Mouse (Mus musculus) CD4-positive, CD25-positive, alpha-beta regulatory T cell, adult 4 months (primary cell): Measurements from ENCODE around the gene Rdx. TPM values are rescaled to one million over a fixed set of nuclear protein-coding genes. Genes with fewer than 3 reads are reported as not detected.

Source experiments
- ATAC-seq: one replicate; pipeline ENCODE4 v1.8.0; 2017
- polyA plus RNA-seq, 2 experiments: library from polyadenylated mRNA; unstranded; fragments of 100-300 nt; shearing (Covaris generic); gene quantifications; one replicate each; pipeline ENCODE4 v1.2.1; 2017

Gene Rdx
- polyA plus RNA-seq, 2 experiments from 2014 or later = 39.6 to 48.0 TPM

DNA sequence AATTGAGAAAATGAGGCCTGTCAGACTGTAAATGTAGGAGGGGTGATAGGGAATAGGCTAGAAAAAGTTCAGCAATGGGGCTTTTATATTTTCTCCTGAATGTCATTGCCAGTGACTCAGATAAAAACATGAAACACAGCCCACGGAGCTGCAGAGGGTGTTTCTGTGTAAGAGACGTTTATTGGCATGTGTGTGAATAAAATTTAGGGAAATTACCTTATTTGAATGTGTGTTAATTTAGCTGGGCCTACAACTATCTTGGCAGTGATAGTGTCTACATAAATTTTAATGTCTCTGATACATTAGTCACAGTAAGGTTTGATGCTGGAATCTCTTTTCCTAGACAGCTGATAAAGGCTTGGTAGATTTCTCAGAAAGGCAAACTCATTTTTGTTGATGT lies 12.8 kb downstream of the Rdx start:
- ATAC-seq = peak; percentile 89

DNA sequence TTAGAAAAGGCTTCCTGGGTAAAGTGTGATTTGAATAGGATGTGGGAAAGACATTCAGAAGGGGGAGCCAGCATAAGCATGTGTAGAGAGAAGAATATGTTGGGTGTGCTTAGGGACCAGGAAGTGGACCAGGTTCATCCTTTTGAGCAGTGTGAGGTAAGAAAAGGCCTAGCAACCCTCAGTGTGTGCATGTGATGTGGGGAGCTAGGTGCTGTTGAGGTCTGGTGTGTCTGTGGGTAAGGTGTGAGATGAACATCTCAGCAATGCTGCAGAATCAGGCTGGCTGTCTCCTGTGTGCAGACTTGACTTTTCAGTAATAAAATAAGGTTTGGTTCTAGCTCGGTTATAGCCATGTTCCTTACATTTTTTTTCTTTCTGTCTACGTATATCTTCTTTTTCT lies 23.1 kb downstream of the Rdx start:
- ATAC-seq = peak; percentile 64

DNA sequence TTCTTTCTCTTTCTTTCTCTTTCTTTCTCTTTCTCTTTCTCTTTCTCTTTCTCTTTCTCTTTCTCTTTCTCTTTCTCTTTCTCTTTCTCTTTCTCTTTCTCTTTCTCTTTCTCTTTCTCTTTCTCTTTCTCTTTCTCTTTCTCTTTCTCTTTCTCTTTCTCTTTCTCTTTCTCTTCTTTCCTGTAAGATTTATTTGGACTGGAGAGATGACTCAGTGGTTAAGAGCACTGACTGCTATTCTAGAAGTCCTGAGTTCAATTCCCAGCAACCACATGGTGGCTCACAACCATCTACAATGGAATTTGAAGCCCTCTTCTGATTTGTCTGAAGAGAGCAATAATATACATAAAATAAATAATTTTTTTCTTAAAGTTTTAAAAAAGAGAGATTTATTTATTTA lies 24.4 kb downstream of the Rdx start:
- peak; percentile 52 for ATAC-seq

DNA sequence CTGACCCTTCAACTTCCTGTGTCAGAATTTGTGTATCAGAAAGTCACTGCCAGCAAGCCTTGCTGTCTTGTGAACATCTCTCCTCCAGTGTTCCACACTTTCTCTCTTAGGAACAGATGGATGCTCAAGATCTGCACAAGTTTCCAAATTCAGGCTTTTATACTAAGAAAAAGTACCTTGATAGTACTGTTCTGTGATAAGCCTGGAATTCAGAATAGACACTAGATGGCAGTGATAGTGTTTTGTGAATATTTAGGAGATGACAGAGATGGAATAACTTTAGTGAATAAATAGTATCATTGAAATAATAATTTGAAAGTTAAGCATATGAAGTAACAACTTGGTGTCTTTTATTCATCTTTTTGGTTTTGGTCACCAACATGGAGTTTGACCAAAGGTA lies 25.2 kb downstream of the Rdx start:
- no peak for ATAC-seq

DNA sequence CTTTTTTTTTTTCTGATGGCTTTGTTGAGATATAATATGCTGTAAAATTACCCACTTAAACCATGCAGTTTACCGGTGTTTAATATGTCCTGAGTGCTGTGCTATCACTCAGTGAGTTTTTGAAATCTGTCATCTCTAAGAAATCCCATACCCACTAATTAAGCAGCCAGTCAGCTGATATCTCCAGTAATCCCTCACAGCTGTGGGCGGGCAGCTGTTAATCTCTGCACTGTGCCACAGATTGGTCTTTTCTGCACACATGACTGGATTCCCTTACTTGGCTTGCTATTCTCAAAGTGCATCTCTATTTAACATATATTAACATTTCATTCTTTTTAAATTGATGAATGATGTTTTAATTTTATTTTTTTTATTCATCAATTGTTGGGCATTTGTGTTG lies 29.1 kb downstream of the Rdx start:
- ATAC-seq = no peak

DNA sequence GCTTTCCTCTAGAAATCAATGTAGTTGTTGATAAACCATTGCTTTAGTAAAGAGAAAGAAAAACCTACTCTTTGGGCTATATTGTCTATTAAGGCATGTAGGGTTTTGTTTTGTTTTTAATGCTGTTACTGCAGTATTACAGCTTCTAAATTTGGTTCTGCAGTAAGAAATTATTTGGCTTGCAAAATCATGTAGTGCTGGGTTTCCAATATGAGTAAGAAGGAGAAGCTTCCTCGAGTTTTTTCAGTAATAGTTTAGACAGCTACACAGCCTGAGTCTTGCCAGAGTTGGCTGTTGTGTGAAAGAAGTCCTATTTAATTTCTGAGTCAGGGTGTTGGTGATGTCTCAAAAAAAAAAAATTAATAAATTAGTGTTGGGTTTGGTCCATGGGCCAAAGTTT lies 30.7 kb downstream of the Rdx start:
- ATAC-seq = no peak

DNA sequence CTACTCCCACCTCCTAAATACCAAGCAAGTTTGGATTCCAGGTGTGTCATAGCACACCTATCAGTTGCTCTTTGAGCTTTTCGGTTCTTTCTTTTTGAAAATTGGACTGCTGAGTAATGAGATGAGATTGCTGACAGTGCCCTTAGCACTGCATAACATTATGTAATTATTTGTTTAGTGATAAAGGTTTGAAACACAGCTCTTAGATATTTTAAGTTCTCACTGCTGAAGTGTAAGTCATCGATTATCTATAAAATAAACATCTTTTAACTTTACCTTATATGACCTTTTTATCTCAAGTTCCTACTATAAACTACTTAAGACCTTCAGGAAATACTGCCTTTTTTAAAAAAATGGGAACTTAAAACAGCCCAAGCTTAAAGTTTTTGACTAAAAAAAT lies 35.0 kb downstream of the Rdx start:
- ATAC-seq = no peak

DNA sequence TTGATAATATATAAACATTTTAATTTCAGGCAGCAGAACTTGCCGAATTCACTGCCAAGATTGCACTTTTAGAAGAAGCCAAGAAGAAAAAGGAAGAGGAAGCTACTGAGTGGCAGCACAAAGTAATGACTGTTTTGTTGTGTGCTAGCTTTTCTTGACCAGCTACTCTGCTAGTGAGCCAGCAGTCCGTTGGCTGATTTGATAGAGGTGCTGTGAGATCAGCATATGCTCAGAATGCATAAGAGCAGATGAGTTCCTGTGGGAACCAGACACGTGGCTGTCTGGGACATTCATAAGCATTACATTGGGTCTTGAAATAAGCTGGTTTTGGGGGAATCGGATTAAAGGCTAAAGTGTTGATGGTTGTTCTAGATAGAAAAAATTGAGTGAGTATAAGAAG lies 35.4 kb downstream of the Rdx start:
- no peak for ATAC-seq

DNA sequence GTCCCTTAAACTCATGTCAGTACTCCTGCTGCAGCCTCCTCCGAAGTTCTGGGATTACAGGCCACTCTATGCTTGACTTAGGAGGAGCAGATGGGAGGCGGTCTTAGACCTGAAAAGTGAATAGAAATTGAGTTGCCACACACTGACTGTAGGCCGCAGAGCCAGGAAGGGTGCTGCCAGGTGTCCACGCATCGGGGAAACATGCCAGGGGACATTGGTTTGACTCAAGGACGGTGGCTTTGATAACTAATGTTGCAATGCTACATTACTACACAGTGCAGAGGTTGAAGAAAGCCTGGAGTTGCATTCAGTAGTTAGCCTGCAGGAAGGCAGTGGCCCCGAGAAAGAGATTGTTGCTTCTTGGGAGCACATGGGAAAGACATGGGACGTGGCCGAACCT lies 44.8 kb downstream of the Rdx start:
- ATAC-seq = no peak

DNA sequence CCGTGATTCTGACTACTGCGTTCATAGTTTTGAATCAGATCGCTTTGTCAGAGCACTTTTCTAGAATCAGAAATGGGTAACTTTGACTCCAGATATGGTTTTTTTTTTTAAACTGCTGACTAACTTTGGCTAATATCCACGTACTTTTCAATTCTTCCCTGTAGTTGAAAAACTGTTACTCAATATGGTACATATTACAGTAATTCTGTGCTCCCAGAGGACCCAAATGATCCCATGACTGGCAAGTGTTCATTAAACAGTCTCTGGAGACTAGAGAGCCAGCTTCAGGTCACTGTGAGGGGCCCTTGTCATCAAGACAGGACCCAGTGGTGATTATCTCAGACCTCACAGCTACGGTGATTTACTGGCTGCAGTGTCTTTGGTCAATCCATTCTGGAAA lies 45.3 kb downstream of the Rdx start:
- no peak for ATAC-seq

DNA sequence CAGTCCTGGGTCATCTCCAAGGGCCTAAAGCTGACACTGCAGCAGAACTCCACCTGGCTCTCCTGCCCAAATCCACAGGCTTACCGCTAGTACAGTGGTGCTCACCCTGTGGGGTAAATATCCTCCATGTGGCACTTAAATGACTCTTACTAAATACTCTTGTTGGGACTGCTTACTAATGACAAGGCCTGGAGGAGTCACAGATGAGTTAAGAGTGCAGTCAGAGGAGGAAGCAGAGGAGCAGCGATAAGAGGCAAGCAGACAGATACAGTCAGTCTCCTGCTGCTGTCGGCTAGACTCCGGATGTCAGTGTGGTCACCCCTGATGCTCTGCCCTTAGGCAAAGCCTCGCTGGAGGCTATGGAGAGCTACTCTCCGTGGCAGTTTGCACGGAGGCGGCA lies 46.1 kb downstream of the Rdx start:
- ATAC-seq = no peak

DNA sequence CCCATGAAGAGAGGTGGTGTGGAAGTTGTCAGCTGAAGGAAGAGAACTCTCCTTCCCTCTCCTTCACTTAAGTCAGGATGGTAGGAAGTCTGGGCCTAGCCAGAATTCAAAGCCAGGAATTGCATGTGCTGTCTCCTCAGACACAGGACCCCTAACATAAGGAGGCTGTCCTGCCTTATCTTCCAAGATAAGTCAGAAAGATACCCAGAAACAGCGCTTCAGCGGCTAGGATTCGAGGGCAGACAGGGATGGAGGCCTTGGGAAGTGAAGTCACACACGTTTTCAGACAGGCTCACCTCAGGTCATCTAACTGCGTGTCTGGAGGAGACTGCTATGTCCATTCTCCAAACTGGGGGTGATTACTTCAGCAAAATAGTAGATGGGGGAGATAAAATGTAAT lies 47.0 kb downstream of the Rdx start:
- no peak for ATAC-seq

DNA sequence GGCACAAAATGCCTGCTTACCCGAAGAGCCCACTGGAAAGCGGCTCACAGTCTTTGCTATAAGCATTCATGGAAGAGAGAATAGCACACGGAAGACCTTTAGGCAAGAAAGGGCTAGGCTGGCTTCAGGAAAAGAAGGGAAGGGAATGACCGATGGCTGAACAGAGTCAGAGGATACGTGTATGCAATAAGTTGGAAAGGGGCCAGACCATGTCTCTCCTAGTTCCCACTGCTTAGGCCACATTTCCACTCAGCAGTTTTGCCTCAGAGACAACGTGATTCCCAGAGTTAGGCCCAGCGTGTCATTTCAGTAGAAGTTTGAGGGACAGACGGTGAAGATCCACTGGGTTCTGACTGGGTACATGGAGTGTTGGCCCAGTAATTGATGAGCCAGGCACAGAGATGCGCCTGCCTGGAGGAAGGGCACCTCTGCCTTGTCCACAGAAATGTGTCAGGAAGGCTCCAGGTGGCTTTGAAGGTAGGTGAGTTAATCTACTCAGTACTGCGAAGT lies 47.6 kb downstream of the Rdx start:
- no peak for ATAC-seq

DNA sequence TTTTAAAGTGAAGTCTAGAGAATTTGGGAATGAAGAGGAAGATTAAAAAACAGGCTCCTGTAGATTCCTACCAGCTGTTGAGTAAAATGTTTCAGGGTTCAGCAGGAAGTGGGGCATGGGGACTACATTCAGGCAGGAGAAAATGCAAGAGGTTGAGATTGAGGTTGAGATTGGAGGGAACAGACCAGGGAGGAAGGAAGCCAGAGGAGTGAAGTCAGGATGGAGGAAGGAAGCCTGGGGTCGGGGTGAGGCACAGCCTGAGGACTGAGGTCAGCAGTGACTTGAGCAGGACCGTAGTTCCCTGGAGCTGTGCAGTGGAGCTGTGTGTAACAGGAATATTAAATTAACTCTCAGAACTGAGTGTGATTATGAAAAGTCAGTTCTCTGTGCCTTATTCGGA lies 48.7 kb downstream of the Rdx start:
- ATAC-seq = no peak

DNA sequence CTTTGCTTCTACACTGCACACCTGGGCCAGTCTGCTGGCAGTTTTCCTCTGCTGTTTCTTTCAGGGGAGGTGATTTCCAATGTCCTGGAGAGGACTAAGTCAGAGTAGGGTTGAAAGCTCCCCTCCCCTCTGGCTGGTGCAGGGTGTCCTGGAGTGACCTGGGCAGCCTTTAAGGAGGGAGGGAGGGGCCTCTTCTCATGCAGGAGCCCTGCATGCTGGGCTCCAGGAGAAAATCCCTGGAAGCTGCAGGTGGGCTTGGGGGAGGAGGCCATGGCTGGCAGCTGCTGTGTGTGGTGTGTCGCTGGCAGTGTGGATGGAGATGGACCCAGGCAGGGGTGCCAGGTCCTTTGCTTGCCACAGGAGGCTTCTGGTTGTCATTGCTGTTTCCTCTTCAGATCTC lies 50.4 kb downstream of the Rdx start:
- no peak for ATAC-seq

DNA sequence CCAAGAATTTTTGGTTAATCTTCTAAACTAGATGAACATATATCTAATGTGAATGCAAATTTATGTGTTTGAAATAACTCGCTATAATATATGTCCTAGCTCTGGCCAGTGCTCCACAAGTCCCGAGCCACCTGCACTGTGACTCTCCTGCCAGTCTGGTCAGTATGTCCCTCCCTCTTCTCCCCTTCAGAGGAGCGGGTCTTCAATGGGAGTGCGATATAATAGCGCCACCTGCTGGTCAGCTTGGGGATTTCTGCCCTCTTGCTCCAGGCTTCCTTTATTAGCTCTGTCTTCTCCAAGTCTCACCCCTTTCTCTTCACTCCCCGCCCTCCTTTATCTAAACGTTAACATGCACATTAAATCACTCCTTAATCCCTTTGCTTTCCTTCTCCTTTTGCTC lies 51.6 kb downstream of the Rdx start:
- peak; percentile 71 for ATAC-seq

DNA sequence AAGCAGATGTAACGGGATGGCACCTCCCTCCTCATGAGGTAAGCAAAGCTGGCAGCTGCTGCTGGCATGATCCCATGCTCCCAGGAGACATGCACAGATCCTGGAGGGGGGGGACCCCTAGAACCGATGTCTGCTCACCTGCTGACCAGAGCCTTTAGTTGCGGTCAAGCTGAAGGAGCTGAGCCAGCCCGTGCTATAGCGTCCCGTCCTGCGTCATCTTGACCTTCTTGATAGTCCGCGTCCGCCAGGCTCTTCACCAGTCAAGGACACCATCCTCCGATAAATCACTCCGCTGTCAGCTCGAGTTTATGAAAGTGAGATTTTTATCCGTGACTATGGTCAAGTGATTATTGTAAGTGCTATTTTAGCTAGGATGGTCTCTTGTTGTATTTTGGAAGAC lies 53.5 kb downstream of the Rdx start:
- no peak for ATAC-seq

DNA sequence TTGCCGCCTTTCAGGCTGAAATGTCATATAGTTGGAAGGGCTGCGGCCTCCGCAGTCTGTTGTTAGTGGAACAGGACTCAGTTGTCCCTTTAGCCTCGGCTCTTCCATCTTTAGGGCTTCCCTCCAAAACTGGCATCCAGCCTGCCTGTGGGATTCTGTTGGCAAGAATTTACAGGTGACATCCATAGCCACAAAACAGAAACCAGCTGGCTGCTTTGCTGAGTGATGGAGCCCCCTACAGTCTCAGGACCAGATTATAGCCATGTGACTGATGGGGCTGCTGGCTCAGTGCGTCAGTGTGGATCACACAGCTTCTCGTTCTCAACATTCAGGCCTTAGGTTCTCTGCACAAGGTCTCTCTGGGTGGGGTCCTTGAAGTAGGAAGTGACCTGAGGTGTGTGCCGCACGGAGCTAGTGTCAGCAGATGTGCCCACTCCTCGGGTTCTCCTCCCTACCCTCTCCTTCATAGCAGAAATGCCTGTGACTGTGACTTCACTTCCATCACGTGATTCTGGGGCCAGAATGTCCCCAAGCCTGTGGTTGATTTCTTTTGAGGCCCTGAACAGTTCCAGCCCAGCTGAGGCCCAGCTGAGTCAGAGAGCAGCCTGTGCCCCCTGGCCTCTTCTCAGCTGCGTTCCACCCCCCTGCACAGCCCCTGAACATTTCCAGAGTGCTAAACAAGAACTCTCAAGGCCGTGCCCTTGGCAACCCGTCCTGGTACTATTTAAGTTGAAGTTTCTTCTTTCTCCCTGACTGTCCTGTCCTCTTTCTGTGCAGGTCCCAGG lies 55.3 kb downstream of the Rdx start:
- no peak for ATAC-seq

DNA sequence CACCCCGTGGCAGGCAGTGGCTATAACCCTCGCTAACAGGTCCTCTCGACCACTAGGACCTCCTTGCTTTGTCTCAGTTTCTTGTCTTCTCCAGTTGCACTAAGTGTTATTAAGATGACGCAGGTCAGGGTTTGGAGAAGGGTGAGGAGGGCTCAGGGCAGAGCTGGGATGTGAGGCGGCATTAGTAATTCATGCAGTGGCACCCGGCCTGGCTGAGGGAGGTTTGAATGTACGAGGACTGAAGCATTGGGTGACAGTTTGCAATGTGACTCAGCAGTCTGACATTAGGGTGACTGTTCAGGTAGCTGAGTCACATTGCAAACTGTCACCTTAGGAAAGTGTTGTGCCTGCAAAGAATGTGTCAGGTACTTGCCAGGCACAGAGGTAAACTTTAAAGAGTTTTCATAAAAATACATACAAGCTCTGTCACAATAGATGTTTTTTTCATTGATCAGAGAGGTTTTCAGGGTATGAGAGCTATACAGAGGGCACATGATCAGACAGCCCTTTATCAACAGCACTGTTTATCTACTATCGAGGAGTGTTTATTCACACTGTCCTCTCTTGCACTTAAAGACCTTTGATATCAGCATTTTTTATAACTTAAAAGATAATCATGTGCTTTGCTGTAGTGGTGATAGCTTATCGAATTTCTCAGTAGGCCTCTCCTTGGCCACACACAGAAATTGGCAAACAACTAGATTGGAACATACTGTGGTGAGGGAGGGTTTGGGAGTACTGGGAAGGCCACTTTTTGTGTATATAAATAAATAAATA lies 56.7 kb downstream of the Rdx start:
- ATAC-seq = no peak

DNA sequence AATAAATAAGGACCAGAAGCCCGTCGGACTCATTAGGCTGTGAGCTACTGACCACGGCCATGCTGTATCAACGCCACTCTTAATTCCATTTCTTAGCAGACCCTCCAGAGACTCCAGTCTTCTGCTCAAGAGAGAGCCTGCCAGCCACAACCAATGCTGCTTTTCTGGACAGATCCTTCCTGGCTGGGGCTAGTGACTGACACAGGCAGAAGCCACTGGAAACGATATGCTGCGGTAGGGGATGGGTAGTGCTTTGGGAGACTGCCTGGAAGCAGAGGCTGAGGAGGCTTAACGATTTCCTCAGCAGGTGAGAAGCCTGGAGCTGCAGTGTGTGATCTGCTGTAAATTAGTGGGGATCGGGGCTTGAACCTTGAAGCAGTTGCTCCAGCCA lies 57.2 kb downstream of the Rdx start:
- no peak for ATAC-seq

DNA sequence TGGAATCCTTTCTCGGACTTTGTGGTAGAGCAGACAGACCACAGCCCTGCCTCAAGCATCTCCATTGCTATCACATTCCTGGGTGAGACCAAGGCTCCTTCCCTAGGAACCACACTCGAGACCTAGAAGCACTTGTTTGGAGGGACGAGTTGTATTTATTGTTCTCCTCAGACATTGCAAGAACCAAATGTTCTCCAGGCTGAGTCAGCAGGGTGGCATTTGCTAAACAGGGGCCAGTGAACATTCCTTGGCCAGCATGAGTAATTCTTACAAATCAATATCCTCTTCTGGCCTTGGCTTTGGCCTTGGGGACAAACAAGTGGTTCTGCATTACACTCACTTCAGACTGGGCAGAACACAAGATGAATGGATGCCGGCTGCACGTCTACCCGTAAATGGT lies 58.5 kb downstream of the Rdx start:
- ATAC-seq = no peak

DNA sequence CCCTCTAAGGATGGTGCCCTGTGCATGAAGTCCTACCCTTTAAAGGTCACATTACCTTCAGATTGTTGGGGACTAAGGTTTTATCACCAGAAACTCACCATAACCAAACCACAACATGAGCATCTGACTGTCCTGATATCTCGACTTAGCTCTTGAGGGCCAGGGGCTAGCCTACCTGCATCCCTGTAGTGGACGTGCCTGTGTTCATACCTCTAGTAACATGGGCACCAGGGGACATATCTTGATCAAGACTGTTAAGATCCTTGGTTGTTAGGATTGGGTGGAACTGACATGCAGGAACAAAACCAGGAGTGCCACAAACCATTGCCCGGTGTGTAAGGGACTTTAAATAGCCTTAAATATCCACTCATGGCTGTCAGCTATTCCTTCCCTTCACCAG lies 60.2 kb downstream of the Rdx start:
- no peak for ATAC-seq

DNA sequence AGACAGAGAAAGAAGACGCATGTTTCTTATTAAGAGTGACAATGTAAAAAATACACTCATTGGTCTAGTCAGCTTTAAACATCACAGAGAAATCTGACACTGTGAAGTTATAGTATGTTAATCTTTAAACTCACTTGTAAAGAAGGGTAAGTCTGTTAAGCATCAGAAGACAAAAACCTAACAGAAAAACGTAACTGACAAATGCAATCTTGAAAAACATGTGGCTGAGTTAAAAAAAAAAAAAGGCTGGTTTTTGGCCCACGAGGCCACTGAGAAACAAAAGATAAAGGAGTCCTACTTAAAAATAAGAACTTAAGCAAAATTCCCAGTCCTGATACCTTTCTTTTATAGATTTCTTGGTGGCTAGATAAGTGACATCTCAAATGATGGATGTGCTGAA lies 63.8 kb downstream of the Rdx start:
- no peak for ATAC-seq

DNA sequence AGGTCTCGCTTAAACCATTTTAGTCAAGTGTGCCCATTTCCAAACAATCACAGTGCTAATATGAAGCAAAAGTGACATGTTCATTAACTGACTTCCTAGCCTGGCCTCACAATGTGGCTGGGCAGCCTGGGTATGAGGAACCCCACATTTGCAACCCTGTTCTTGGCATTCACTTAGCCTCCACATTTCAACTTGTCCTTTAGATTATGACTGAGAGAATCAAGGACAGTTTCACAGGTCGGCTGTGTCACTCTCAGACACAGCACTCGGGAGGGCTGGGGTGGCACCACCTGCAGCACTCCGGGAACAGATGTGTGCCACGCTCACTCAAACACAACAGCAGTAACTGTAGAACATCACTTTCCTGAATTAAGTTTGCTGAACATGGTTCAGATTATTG lies 66.1 kb downstream of the Rdx start:
- no peak for ATAC-seq
